Mouse (Mus musculus) CH12.LX (cell line): ENCODE measurements around the gene Dhdh. TPM values are rescaled to one million over a fixed set of nuclear protein-coding genes. Genes with fewer than 3 reads are reported as not detected.

Source experiments
- polyA plus RNA-seq: library from polyadenylated mRNA; unstranded; fragments of >175 nt; gene quantifications from 2 replicates; pipeline ENCODE4 v1.2.1, GENCODE M21; 2012; ENCODE audit warnings: low read depth; ENCODE audit not compliant: insufficient read length
- total RNA-seq, 2 experiments: library from RNA; depleted of rRNA; stranded (reverse); fragments of 300-350 nt in 1 of 2; fragments of >200 nt in 1 of 2; gene quantifications; 2 replicates each; pipeline ENCODE4 v1.2.3; 2012 to 2014

Gene Dhdh
- total and polyA plus RNA-seq, 3 experiments = 5.9 to 18.0 (median 7.2) TPM

Other genes with a start within 250 kb of the Dhdh start
Only the 20 nearest of the 36 such genes appear.
- 1.5 and 1.9 TPM in 2 replicates for gene Ppfia3, start 121.8 kb downstream of the Dhdh start, total RNA-seq (2012; rRNA removed)
- gene Ppfia3, start 121.8 kb downstream of the Dhdh start, total RNA-seq (2014; rRNA removed) = 0.21 and 0.32 TPM in 2 replicates
- gene Ppfia3, start 121.8 kb downstream of the Dhdh start, polyA plus RNA-seq = 0.57 and 0.61 TPM in 2 replicates
- 4.4 and 5.0 TPM in 2 replicates for gene Lin7b, start 118.2 kb downstream of the Dhdh start, total RNA-seq (2012; rRNA removed)
- gene Lin7b, start 118.2 kb downstream of the Dhdh start, total RNA-seq (2014; rRNA removed) = 3.5 and 3.8 TPM in 2 replicates
- 7.4 and 10.4 TPM in 2 replicates for gene Lin7b, start 118.2 kb downstream of the Dhdh start, polyA plus RNA-seq
- gene Snrnp70, start 93.1 kb downstream of the Dhdh start, total RNA-seq (2012; rRNA removed) = 197 and 229 TPM in 2 replicates
- gene Snrnp70, start 93.1 kb downstream of the Dhdh start, total RNA-seq (2014; rRNA removed) = 182 and 212 TPM in 2 replicates
- 457 and 499 TPM in 2 replicates for gene Snrnp70, start 93.1 kb downstream of the Dhdh start, polyA plus RNA-seq
- gene Kcna7, start 83.2 kb downstream of the Dhdh start, total RNA-seq (2012; rRNA removed) = 2.1 and 3.2 TPM in 2 replicates
- 0.16 and 0.23 TPM in 2 replicates for gene Kcna7, start 83.2 kb downstream of the Dhdh start, total RNA-seq (2014; rRNA removed)
- 0.22 and 0.39 TPM in 2 replicates for gene Kcna7, start 83.2 kb downstream of the Dhdh start, polyA plus RNA-seq
- 0.71 and 1.5 TPM in 2 replicates for gene Ntf5, start 75.1 kb downstream of the Dhdh start, total RNA-seq (2012; rRNA removed)
- 0.23 and 0.43 TPM in 2 replicates for gene Ntf5, start 75.1 kb downstream of the Dhdh start, total RNA-seq (2014; rRNA removed)
- gene Ntf5, start 75.1 kb downstream of the Dhdh start, polyA plus RNA-seq = 0.59 and 0.65 TPM in 2 replicates
- gene Lhb, start 68.0 kb downstream of the Dhdh start, total RNA-seq (2012; rRNA removed) = not detected in 2 replicates
- not detected in 2 replicates for gene Lhb, start 68.0 kb downstream of the Dhdh start, total RNA-seq (2014; rRNA removed)
- not detected in 2 replicates for gene Lhb, start 68.0 kb downstream of the Dhdh start, polyA plus RNA-seq
- 13.2 and 27.2 TPM in 2 replicates for gene Gys1, start 54.0 kb downstream of the Dhdh start, total RNA-seq (2012; rRNA removed)
- 11.9 and 14.0 TPM in 2 replicates for gene Gys1, start 54.0 kb downstream of the Dhdh start, total RNA-seq (2014; rRNA removed)
- gene Gys1, start 54.0 kb downstream of the Dhdh start, polyA plus RNA-seq = 20.9 and 23.9 TPM in 2 replicates
- gene Ruvbl2, start 50.7 kb downstream of the Dhdh start, total RNA-seq (2012; rRNA removed) = 224 and 253 TPM in 2 replicates
- gene Ruvbl2, start 50.7 kb downstream of the Dhdh start, total RNA-seq (2014; rRNA removed) = 229 and 267 TPM in 2 replicates
- 253 and 277 TPM in 2 replicates for gene Ruvbl2, start 50.7 kb downstream of the Dhdh start, polyA plus RNA-seq
- gene Ftl1, start 28.9 kb downstream of the Dhdh start, total RNA-seq (2012; rRNA removed) = 142 and 164 TPM in 2 replicates
- gene Ftl1, start 28.9 kb downstream of the Dhdh start, total RNA-seq (2014; rRNA removed) = 790 and 1,027 TPM in 2 replicates
- 31.2 and 60.3 TPM in 2 replicates for gene Ftl1, start 28.9 kb downstream of the Dhdh start, polyA plus RNA-seq
- 232 and 233 TPM in 2 replicates for gene Bax, start 21.9 kb downstream of the Dhdh start, total RNA-seq (2012; rRNA removed)
- 185 and 195 TPM in 2 replicates for gene Bax, start 21.9 kb downstream of the Dhdh start, total RNA-seq (2014; rRNA removed)
- gene Bax, start 21.9 kb downstream of the Dhdh start, polyA plus RNA-seq = 273 and 321 TPM in 2 replicates
- gene Tulp2, start 6.9 kb downstream of the Dhdh start, total RNA-seq (2012; rRNA removed) = 0.13 and 0.17 TPM in 2 replicates
- gene Tulp2, start 6.9 kb downstream of the Dhdh start, total RNA-seq (2014; rRNA removed) = not detected in 2 replicates
- not detected in 2 replicates for gene Tulp2, start 6.9 kb downstream of the Dhdh start, polyA plus RNA-seq
- gene Gm45808, start 2.0 kb downstream of the Dhdh start, total RNA-seq (2012; rRNA removed) = 5.0 and 5.7 TPM in 2 replicates
- 0.85 and 1.3 TPM in 2 replicates for gene Gm45808, start 2.0 kb downstream of the Dhdh start, total RNA-seq (2014; rRNA removed)
- 2.2 TPM in 1 of 2 replicates, not detected in the other for gene Gm45808, start 2.0 kb downstream of the Dhdh start, polyA plus RNA-seq
- gene Nucb1, start 21.6 kb upstream of the Dhdh start, total RNA-seq (2012; rRNA removed) = 83.4 and 92.6 TPM in 2 replicates
- gene Nucb1, start 21.6 kb upstream of the Dhdh start, total RNA-seq (2014; rRNA removed) = 40.8 and 46.2 TPM in 2 replicates
- gene Nucb1, start 21.6 kb upstream of the Dhdh start, polyA plus RNA-seq = 90.4 and 129 TPM in 2 replicates
- gene Ppp1r15a, start 37.5 kb upstream of the Dhdh start, total RNA-seq (2012; rRNA removed) = 11.7 and 12.0 TPM in 2 replicates
- 12.5 and 13.9 TPM in 2 replicates for gene Ppp1r15a, start 37.5 kb upstream of the Dhdh start, total RNA-seq (2014; rRNA removed)
- gene Ppp1r15a, start 37.5 kb upstream of the Dhdh start, polyA plus RNA-seq = 31.8 and 37.1 TPM in 2 replicates
- gene Plekha4, start 37.5 kb upstream of the Dhdh start, total RNA-seq (2012; rRNA removed) = 0.25 TPM in 2 replicates
- gene Plekha4, start 37.5 kb upstream of the Dhdh start, total RNA-seq (2014; rRNA removed) = 0.28 TPM in 1 of 2 replicates, not detected in the other
- 0.90 and 1.3 TPM in 2 replicates for gene Plekha4, start 37.5 kb upstream of the Dhdh start, polyA plus RNA-seq
- gene Hsd17b14, start 66.1 kb upstream of the Dhdh start, total RNA-seq (2012; rRNA removed) = not detected in 2 replicates
- gene Hsd17b14, start 66.1 kb upstream of the Dhdh start, total RNA-seq (2014; rRNA removed) = not detected in 2 replicates
- 1.5 and 2.3 TPM in 2 replicates for gene Hsd17b14, start 66.1 kb upstream of the Dhdh start, polyA plus RNA-seq
- gene Bcat2, start 81.3 kb upstream of the Dhdh start, total RNA-seq (2012; rRNA removed) = 30.9 and 36.6 TPM in 2 replicates
- gene Bcat2, start 81.3 kb upstream of the Dhdh start, total RNA-seq (2014; rRNA removed) = 12.9 and 13.5 TPM in 2 replicates
- gene Bcat2, start 81.3 kb upstream of the Dhdh start, polyA plus RNA-seq = 56.9 and 65.6 TPM in 2 replicates
- gene Fgf21, start 126.7 kb upstream of the Dhdh start, total RNA-seq (2012; rRNA removed) = 0.38 and 0.51 TPM in 2 replicates
- 0.72 and 0.86 TPM in 2 replicates for gene Fgf21, start 126.7 kb upstream of the Dhdh start, total RNA-seq (2014; rRNA removed)
- gene Fgf21, start 126.7 kb upstream of the Dhdh start, polyA plus RNA-seq = 0.41 and 0.44 TPM in 2 replicates
- 1.3 and 6.4 TPM in 2 replicates for gene Fut1, start 128.5 kb upstream of the Dhdh start, total RNA-seq (2012; rRNA removed)
- gene Fut1, start 128.5 kb upstream of the Dhdh start, total RNA-seq (2014; rRNA removed) = 1.8 and 2.5 TPM in 2 replicates
- 2.4 and 2.5 TPM in 2 replicates for gene Fut1, start 128.5 kb upstream of the Dhdh start, polyA plus RNA-seq
- gene Izumo1, start 133.0 kb upstream of the Dhdh start, total RNA-seq (2012; rRNA removed) = 0.08 and 0.21 TPM in 2 replicates
- 0.16 and 0.17 TPM in 2 replicates for gene Izumo1, start 133.0 kb upstream of the Dhdh start, total RNA-seq (2014; rRNA removed)
- 0.34 and 0.44 TPM in 2 replicates for gene Izumo1, start 133.0 kb upstream of the Dhdh start, polyA plus RNA-seq